Mouse (Mus musculus) kidney, adult 8-10 months (tissue): Measurements from ENCODE around the gene Ndufa7.
"Not testable (repeated sequence)": the region's sequence is repeated elsewhere in the genome, so short reads cannot be mapped to it uniquely, and the experiment has no call there.

Experiments
- DNase-seq, 2 experiments: peaks; one replicate each; pipeline ENCODE4 v3.0.0; 2022

The Ndufa7 gene

GRCm38 (mm10) chr17:33884320-33884719, 59.9 kb downstream of the Ndufa7 start:
- not testable (repeated sequence) for DNase-seq

DNA sequence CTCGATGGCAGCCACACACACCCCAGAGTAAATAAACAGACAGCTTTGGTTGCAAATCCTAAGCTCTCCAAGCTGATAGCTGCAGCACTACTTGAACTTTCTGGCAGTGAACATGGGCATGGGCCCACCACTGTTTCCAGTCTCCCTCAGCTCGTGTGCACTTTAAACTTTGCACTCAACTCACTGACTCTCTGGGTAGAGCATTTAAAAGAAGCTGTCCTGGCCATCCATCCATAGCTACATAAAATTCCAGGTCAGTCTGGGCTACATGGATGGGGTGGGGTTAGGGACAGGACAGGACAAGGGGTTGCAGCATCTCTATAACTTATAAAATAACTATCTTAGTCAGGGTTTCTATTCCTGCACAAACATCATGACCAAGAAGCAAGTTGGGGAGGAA, 63.4 kb downstream of the Ndufa7 start:
- DNase-seq = peak in 1 of 2 experiments; percentile 32
